Mouse (Mus musculus): ENCODE data around the gene Pi16. TPM values are rescaled to one million over a fixed set of nuclear protein-coding genes. Genes with fewer than 3 reads are reported as not detected.

Pi16 gene
- polyA plus RNA-seq, 1 experiment from 2014 or later = 2.2 TPM

DNA sequence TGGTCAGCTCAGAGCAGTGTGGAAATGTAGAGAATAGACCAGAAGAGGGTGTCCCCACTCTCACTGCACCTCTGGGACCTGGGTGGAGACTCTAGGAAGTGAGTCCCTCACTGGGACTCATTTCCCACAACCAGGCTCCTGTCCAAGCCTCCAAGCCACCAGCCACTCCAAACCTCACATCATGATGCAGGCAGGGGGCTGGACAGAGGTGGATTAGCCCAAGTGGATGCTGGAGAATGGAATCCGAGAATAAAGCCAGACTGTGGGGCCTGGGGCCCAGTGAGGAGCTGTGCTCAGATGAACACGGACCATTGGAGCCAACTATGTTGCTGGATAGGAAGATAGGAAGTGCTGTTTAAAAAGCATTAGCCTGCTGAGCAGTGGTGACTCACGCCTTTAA lies 589 bp upstream of the Pi16 start:
- no peaks in the 10 kb centered on the region for H3K36me3 ChIP-seq (replicated peaks; ENCODE audit: insufficient read depth, low read length)
- H3K9me3 ChIP-seq (ENCODE audit: low read length) = peaks cover 3% of the 10 kb centered on the region; the same call in 1 of the 2 replicates
- no peak overlapping the region for H3K4me3 ChIP-seq (ENCODE audit: low read depth, low read length)
- H3K4me1 ChIP-seq (ENCODE audit: insufficient read depth) = no peaks in the 10 kb centered on the region; the same call in 1 of the 2 replicates
- H3K9ac ChIP-seq (replicated peaks) = no peak overlapping the region
- ATAC-seq = no peak
- H3K27me3 ChIP-seq (ENCODE audit: insufficient read depth, low read length) = 0 out of 2 replicates have a peak, but pooled peaks cover 2% of the 10 kb centered on the region
- H3K27ac ChIP-seq (ENCODE audit: low read depth) = peak overlapping the region; percentile 70; the same call in 1 of the 2 replicates
- DNase-seq = no peak
- WGBS (ENCODE audit: insufficient replicate concordance) = 57% methylated on average over 3 of the region's 3 CpGs
- TF ChIP-seq CTCF (IDR thresholded peaks at IDR 0.05; ENCODE audit: low read depth) (no peak), EP300 (IDR thresholded peaks at IDR 0.05; ENCODE audit: low read depth) (no peak)
- H3K4me2 ChIP-seq (ENCODE audit: low read depth, low read length) = no peak overlapping the region

DNA sequence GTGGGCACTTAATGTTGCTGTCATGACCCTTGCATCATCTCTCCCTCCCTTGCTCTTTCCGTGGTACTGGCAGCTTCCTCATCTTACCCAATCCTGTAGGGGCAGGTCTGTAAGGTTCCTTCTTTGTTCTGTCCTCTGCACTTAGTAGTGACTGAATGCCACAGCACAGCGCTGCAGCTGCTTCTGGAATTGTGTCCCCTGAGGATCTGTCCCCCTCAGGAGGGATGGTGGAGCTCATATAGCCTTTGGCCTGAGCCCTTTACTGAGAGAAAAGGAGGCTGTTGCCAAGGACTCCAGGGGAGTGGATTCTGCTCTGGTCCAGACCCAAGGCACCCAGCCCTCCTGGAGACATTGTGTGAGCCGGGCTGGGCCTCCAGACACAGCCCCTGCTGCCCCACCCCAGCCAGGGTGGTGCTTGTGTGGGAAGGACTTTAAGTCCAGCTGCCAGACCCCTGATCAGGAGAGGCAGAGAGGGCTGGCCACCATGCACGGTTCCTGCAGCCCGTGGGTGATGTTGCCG lies 1.3 kb downstream of the Pi16 start:
- no peak for TF ChIP-seq CTCF (IDR thresholded peaks at IDR 0.05; ENCODE audit: low read depth)
- H3K9me3 ChIP-seq (ENCODE audit: low read length) = no peaks in the 10 kb centered on the region
- peak overlapping the region; percentile 45 for H3K4me2 ChIP-seq (ENCODE audit: low read depth, low read length)
- DNase-seq (no peak), ATAC-seq (peak; percentile 17; the same call in 1 of the 2 replicates)
- 0 out of 2 replicates have a peak, but pooled peaks cover 3% of the 10 kb centered on the region for H3K27me3 ChIP-seq (ENCODE audit: insufficient read depth, low read length)
- 40% methylated on average over 6 of the region's 6 CpGs for WGBS (ENCODE audit: insufficient replicate concordance)
- H3K36me3 ChIP-seq (replicated peaks; ENCODE audit: insufficient read depth, low read length) = no peaks in the 10 kb centered on the region
- peak overlapping the region; percentile 70 for H3K27ac ChIP-seq (ENCODE audit: low read depth)
- peak overlapping the region; percentile 34 for H3K4me3 ChIP-seq (ENCODE audit: low read depth, low read length)
- no peaks in the 10 kb centered on the region; the same call in 1 of the 2 replicates for H3K4me1 ChIP-seq (ENCODE audit: insufficient read depth)
- 0 out of 2 replicates have a peak overlapping the region, but pooled peaks have one; percentile 26 for H3K9ac ChIP-seq (replicated peaks)

DNA sequence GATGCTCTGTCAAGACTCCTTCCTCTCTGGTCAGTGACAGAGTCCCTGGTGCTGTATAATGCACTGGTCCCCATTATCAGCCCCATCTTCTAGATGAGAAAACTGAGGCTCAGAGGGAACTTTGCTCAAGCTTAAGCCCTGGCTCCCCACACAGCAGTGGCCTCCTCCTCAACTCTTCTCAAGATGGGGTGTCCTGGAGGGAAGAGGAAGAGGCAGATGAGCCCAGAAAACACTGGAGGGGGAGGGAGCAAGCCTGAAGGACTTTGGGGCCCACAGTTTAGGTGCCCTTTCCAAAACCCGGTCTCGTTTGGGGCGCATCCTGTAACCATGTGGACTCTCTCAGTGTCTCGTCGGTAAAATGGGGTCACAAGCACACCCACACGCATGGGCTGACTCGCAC lies 2.0 kb downstream of the Pi16 start:
- WGBS (ENCODE audit: insufficient replicate concordance) = 62% methylated on average over 7 of the region's 7 CpGs
- Histone ChIP-seq H3K9ac (replicated peaks) (0 out of 2 replicates have a peak overlapping the region, but pooled peaks have one; percentile 5), H3K4me2 (ENCODE audit: low read depth, low read length) (peak overlapping the region; percentile 45), H3K27me3 (ENCODE audit: insufficient read depth, low read length) (0 out of 2 replicates have a peak, but pooled peaks cover 3% of the 10 kb centered on the region), H3K4me3 (ENCODE audit: low read depth, low read length) (peak overlapping the region; percentile 34), H3K9me3 (ENCODE audit: low read length) (no peaks in the 10 kb centered on the region), H3K4me1 (ENCODE audit: insufficient read depth) (no peaks in the 10 kb centered on the region; the same call in 1 of the 2 replicates), H3K27ac (ENCODE audit: low read depth) (peak overlapping the region; percentile 70), H3K36me3 (replicated peaks; ENCODE audit: insufficient read depth, low read length) (no peaks in the 10 kb centered on the region)
- TF ChIP-seq CTCF (IDR thresholded peaks at IDR 0.05; ENCODE audit: low read depth) = no peak
- no peak for TF ChIP-seq EP300 (IDR thresholded peaks at IDR 0.05; ENCODE audit: low read depth)
- no peak for DNase-seq
- no peak for ATAC-seq

DNA sequence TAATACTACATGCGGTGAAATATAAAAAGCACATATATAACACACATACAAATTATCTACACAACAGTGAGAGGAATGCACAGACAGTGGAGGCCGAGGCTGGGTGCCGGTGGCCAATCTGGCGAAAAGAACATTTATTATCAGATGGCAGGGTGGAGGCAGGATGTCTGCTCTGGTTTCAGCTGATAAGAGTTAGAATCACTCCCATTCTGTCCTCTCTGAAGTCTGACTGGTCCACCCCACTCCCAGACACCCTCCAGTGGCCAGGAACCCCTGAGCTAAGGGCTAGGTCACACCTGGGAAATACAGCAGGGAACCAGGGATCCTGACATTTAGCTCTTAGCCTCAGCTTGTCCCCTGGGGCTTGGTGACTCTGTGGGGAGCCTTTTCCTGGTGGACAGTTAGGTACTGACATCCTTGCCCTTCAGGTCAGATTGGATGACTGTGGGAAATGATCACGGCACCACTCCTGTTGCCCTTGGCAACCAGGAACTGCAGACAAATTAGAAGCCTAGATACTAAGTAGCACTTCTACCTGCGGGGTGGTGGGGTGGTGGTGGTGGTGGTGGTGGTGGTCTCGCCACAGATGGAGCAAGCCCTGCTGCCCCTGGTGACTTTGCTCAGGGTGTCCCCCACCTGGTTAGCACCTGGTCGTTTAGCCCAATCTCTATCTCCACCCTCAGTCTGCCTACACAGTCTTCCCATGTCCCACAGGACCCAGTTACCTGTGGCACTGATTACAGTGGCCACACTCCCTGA lies 2.6 kb downstream of the Pi16 start:
- peak overlapping the region; percentile 45 for H3K4me2 ChIP-seq (ENCODE audit: low read depth, low read length)
- no peak overlapping the region for H3K9ac ChIP-seq (replicated peaks)
- H3K27ac ChIP-seq (ENCODE audit: low read depth) = no peak overlapping the region
- 52% methylated on average over 8 of the region's 8 CpGs for WGBS (ENCODE audit: insufficient replicate concordance)
- no peaks in the 10 kb centered on the region for H3K9me3 ChIP-seq (ENCODE audit: low read length)
- H3K27me3 ChIP-seq (ENCODE audit: insufficient read depth, low read length) = 0 out of 2 replicates have a peak, but pooled peaks cover 3% of the 10 kb centered on the region
- peak overlapping the region; percentile 34 for H3K4me3 ChIP-seq (ENCODE audit: low read depth, low read length)
- H3K4me1 ChIP-seq (ENCODE audit: insufficient read depth) = no peaks in the 10 kb centered on the region; the same call in 1 of the 2 replicates
- no peak for TF ChIP-seq EP300 (IDR thresholded peaks at IDR 0.05; ENCODE audit: low read depth)
- 0 out of 2 replicates have a peak, but pooled peaks have one; percentile 4 for TF ChIP-seq CTCF (IDR thresholded peaks at IDR 0.05; ENCODE audit: low read depth)
- ATAC-seq (no peak), DNase-seq (no peak)
- no peaks in the 10 kb centered on the region for H3K36me3 ChIP-seq (replicated peaks; ENCODE audit: insufficient read depth, low read length)

- DNase-seq (no peak), ATAC-seq (no peak)
- Histone ChIP-seq H3K4me2 (ENCODE audit: low read depth, low read length) (no peak overlapping the region; the same call in 1 of the 2 replicates), H3K9me3 (ENCODE audit: low read length) (no peaks in the 10 kb centered on the region), H3K27me3 (ENCODE audit: insufficient read depth, low read length) (0 out of 2 replicates have a peak, but pooled peaks cover 9% of the 10 kb centered on the region), H3K4me1 (ENCODE audit: insufficient read depth) (no peaks in the 10 kb centered on the region; the same call in 1 of the 2 replicates), H3K27ac (ENCODE audit: low read depth) (no peak overlapping the region), H3K36me3 (replicated peaks; ENCODE audit: insufficient read depth, low read length) (no peaks in the 10 kb centered on the region), H3K9ac (replicated peaks) (no peak overlapping the region), H3K4me3 (ENCODE audit: low read depth, low read length) (no peak overlapping the region)
- TF ChIP-seq EP300 (IDR thresholded peaks at IDR 0.05; ENCODE audit: low read depth) (no peak), CTCF (IDR thresholded peaks at IDR 0.05; ENCODE audit: low read depth) (no peak)
- 60% methylated on average over 41 of the region's 41 CpGs for WGBS (ENCODE audit: insufficient replicate concordance)
These were observed 4.5 kb downstream of the Pi16 start for GRCm38 (mm10) chr17:29321765-29322602.
